Mouse (Mus musculus) small intestine, adult 2 months (tissue): ENCODE measurements at regions not wholly inside any gene's neighbourhood (a gene's known extent, or its start where the extent isn't known, plus 50 kb on each side); places are given as distances from the start of the nearest gene placed in this dataset.

Experiments used
- CTCF ChIP-seq: fragments of 200-500 bp; IDR thresholded peaks from 2 replicates; pipeline ENCODE4 v1.5.1; 2012; ENCODE audit warnings: low read depth, mild to moderate bottlenecking, control low read depth, inconsistent platforms, low read length, moderate library complexity, mixed read lengths; ENCODE audit not compliant: insufficient replicate concordance, insufficient read length; ENCODE audit errors: extremely low read depth
- POLR2A ChIP-seq: fragments of 200-500 bp; IDR thresholded peaks from 2 replicates; pipeline ENCODE4 v1.6.1; 2012; ENCODE audit warnings: low read depth, mild to moderate bottlenecking, control low read depth, inconsistent platforms, low read length, moderate library complexity

GRCm38 (mm10) chr1:184411066-184411465 lies 321.4 kb downstream of the Hlx start:
- TF ChIP-seq CTCF = no peak
- no peak for TF ChIP-seq POLR2A
